Mouse (Mus musculus) gastrocnemius, postnatal 10 days (tissue): ENCODE data around the gene Smim12. TPM values are rescaled to one million over a fixed set of nuclear protein-coding genes. Genes with fewer than 3 reads are reported as not detected.

Experiments
- total RNA-seq, 2 experiments: library from RNA; stranded (reverse); gene quantifications; 2 replicates each; pipeline ENCODE4 v1.2.3; 2021

Gene Smim12
- total RNA-seq, 2 experiments from 2014 or later: 29.1 to 32.7 TPM

Other genes with a start within 250 kb of the Smim12 start
- gene Sfpq, start 222.5 kb upstream of the Smim12 start, total RNA-seq: 100 to 1,000 TPM in 1 of 2 experiments, 10 to 100 TPM in 1; 97.8 to 138 TPM
- gene Zmym1, start 182.6 kb upstream of the Smim12 start, total RNA-seq: 1 to 10 TPM; 3.8 to 5.3 TPM
- 1 to 10 TPM; 7.9 to 9.8 TPM for gene Zmym6, start 166.4 kb upstream of the Smim12 start, total RNA-seq
- gene Tmem35b, start 120.1 kb upstream of the Smim12 start, total RNA-seq: 1 to 10 TPM; 1.1 to 1.5 TPM
- under 1 TPM; 0.68 to 0.78 TPM for gene Dlgap3, start 74.6 kb upstream of the Smim12 start, total RNA-seq
- gene Gja4, start 70.3 kb downstream of the Smim12 start, total RNA-seq: 10 to 100 TPM; 12.7 to 16.1 TPM
- gene Gjb3, start 87.1 kb downstream of the Smim12 start, total RNA-seq: not detected
- not detected for gene Gjb4, start 110.3 kb downstream of the Smim12 start, total RNA-seq
- under 1 TPM; 0.26 to 0.38 TPM for gene Gjb5, start 114.4 kb downstream of the Smim12 start, total RNA-seq